ENCODE assay signal across 26 mouse cellular contexts in the genomic region with DNA sequence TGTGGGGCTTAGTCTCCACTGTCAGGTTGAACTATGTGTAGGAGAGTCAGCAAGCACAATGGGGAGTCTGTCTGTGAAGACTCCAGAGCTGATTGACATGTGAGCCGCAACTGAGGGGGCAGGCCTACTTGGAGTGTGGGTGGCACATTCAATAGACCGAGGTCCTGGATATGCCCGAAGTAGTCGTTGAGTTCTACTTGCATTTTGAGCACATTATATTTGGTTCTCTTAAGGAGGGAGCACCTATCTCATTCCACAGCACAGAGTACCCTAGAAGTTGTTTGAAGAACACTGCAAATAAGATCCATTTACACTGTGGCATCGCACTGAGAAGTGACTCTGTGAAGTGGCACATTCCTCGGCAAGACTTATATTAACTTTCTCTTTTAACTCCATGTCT. TPM values are rescaled to one million over a fixed set of nuclear protein-coding genes. Genes with fewer than 3 reads are reported as not detected.
DNase-seq lines count a peak whose midpoint lies in the region; ATAC-seq and TF ChIP-seq lines count a peak whose summit lies in the region.
"Had no signal": no experiment of that assay in that cellular context is flagged by ENCODE, and none has a peak within 500 bp of the region (broad histone marks: within the 10 kb centered on the region; RNA-seq: fewer than 3 reads in every experiment).

No protein-coding gene starts in this region.

- no peaks in the 10 kb centered on the region for H3K27me3 ChIP-seq in lung, embryonic 15.5 days
- no peaks in the 10 kb centered on the region for H3K27me3 ChIP-seq in lung, postnatal 0 days (replicated peaks; ENCODE audit: insufficient read depth, low read length)
- no peaks in the 10 kb centered on the region for H3K27me3 ChIP-seq in midbrain, postnatal 0 days (ENCODE audit: insufficient read depth, low read length)
- H3K27me3 ChIP-seq: embryonic facial prominence, embryonic 12.5 days; embryonic facial prominence, embryonic 15.5 days; hindbrain, embryonic 13.5 days had no signal

- peak overlapping the region; percentile 86 for H3K27ac ChIP-seq in lung, embryonic 15.5 days
- no peak overlapping the region; the same call in 1 of the 2 replicates for H3K27ac ChIP-seq in lung, postnatal 0 days (ENCODE audit: low read length)
- H3K27ac ChIP-seq in midbrain, postnatal 0 days (ENCODE audit: low read depth, low read length), result no peak overlapping the region
- H3K27ac ChIP-seq: embryonic facial prominence, embryonic 12.5 days; embryonic facial prominence, embryonic 15.5 days; gastrocnemius, adult 2 months; hindbrain, embryonic 10.5 days; hindbrain, embryonic 13.5 days had no signal

- peaks cover 21% of the 10 kb centered on the region; the same call in 1 of the 2 replicates for H3K4me1 ChIP-seq in lung, embryonic 15.5 days
- H3K4me1 ChIP-seq in lung, postnatal 0 days (ENCODE audit: insufficient read depth, low read depth, low read length), result peaks cover 10% of the 10 kb centered on the region; the same call in 1 of the 2 replicates
- H3K4me1 ChIP-seq in midbrain, postnatal 0 days (ENCODE audit: insufficient read depth, low read length), result no peaks in the 10 kb centered on the region

- no peaks in the 10 kb centered on the region for H3K9me3 ChIP-seq in lung, embryonic 15.5 days
- H3K9me3 ChIP-seq in lung, postnatal 0 days (ENCODE audit: low read length), result no peaks in the 10 kb centered on the region
- no peaks in the 10 kb centered on the region for H3K9me3 ChIP-seq in midbrain, postnatal 0 days (ENCODE audit: low read length)
- H3K9me3 ChIP-seq: embryonic facial prominence, embryonic 12.5 days; embryonic facial prominence, embryonic 15.5 days; hindbrain, embryonic 10.5 days; hindbrain, embryonic 13.5 days had no signal

- no peaks in the 10 kb centered on the region for H3K36me3 ChIP-seq in lung, embryonic 15.5 days
- H3K36me3 ChIP-seq in lung, postnatal 0 days (ENCODE audit: insufficient read depth, low read length), result no peaks in the 10 kb centered on the region
- H3K36me3 ChIP-seq in midbrain, postnatal 0 days (ENCODE audit: insufficient read depth, low read length), result no peaks in the 10 kb centered on the region
- H3K36me3 ChIP-seq: embryonic facial prominence, embryonic 12.5 days; embryonic facial prominence, embryonic 15.5 days; hindbrain, embryonic 10.5 days; hindbrain, embryonic 13.5 days had no signal

- peak; percentile 88 for TF ChIP-seq EP300 in lung, postnatal 0 days (IDR thresholded peaks at IDR 0.05)

- ATAC-seq in lung, embryonic 15.5 days (ENCODE audit: borderline replicate concordance, extremely low read depth, low FRiP score, low TSS enrichment), result peak; percentile 86
- ATAC-seq in lung, postnatal 0 days, result peak; percentile 88
- ATAC-seq in midbrain, postnatal 0 days (ENCODE audit: low FRiP score), result no peak
- ATAC-seq: CD4-positive, CD25-positive, alpha-beta regulatory T cell, adult 4 months; forebrain, embryonic 14.5 days; forebrain, postnatal 0 days; hindbrain, embryonic 16.5 days had no signal

- no peak overlapping the region for H3K4me3 ChIP-seq in lung, embryonic 15.5 days
- no peak overlapping the region for H3K4me3 ChIP-seq in lung, postnatal 0 days (ENCODE audit: low read depth, low read length)
- no peak overlapping the region for H3K4me3 ChIP-seq in midbrain, postnatal 0 days (ENCODE audit: low read depth, low read length)
- H3K4me3 ChIP-seq: embryonic facial prominence, embryonic 12.5 days; embryonic facial prominence, embryonic 15.5 days; gastrocnemius, adult 2 months; hindbrain, embryonic 10.5 days; hindbrain, embryonic 13.5 days had no signal

- TF ChIP-seq CTCF in lung, postnatal 0 days (IDR thresholded peaks at IDR 0.05), result no peak
- TF ChIP-seq CTCF in midbrain, postnatal 0 days (IDR thresholded peaks at IDR 0.05), result no peak

- no peak overlapping the region for H3K4me2 ChIP-seq in lung, embryonic 15.5 days
- H3K4me2 ChIP-seq in lung, postnatal 0 days (replicated peaks; ENCODE audit: low read depth, low read length), result no peak overlapping the region
- no peak overlapping the region for H3K4me2 ChIP-seq in midbrain, postnatal 0 days (ENCODE audit: low read depth, low read length, poor library complexity, severe bottlenecking)
- H3K4me2 ChIP-seq: embryonic facial prominence, embryonic 12.5 days; embryonic facial prominence, embryonic 15.5 days; hindbrain, embryonic 13.5 days had no signal

- peak; percentile 63 to 71 for DNase-seq in lung, adult 18-20 months
- no peak for DNase-seq in lung, postnatal 14 days
- peak; percentile 83 for DNase-seq in lung, postnatal 0 days (ENCODE audit: low spot score)
- peak; percentile 64 for DNase-seq in lung, postnatal 36 days
- no peak for DNase-seq in testis, postnatal 10 days (ENCODE audit: low spot score)
- no peak for DNase-seq in midbrain, postnatal 0 days (ENCODE audit: low spot score)
- DNase-seq in urinary bladder, postnatal 4 days (ENCODE audit: low spot score in 2 of 2), result no peak
- DNase-seq: adrenal gland, adult 2 months; adrenal gland, postnatal 14 days; cerebellum, adult 18-20 months; cerebellum, adult 9-10 months; cerebellum, postnatal 14 days; forebrain, postnatal 0 days; gastrocnemius, adult 2 months; gastrocnemius, postnatal 14 days; heart, adult 11 months; heart, postnatal 10 days; heart, postnatal 36 days had no signal

- 61% methylated on average over 6 of the region's 6 CpGs for WGBS in lung, embryonic 15.5 days
- WGBS in lung, postnatal 0 days, result 63% methylated on average over 6 of the region's 6 CpGs
- WGBS in midbrain, postnatal 0 days, result 76% methylated on average over 6 of the region's 6 CpGs

- no peak overlapping the region for H3K9ac ChIP-seq in lung, embryonic 15.5 days
- H3K9ac ChIP-seq in lung, postnatal 0 days (replicated peaks; ENCODE audit: low read depth), result no peak overlapping the region
- no peak overlapping the region for H3K9ac ChIP-seq in midbrain, postnatal 0 days (replicated peaks; ENCODE audit: low read length, poor library complexity, severe bottlenecking)
- H3K9ac ChIP-seq: embryonic facial prominence, embryonic 12.5 days; embryonic facial prominence, embryonic 15.5 days; forebrain, postnatal 0 days; hindbrain, embryonic 13.5 days had no signal

RNA-seq across cellular contexts. Expression of a gene that starts 45.1 kb away (rescaled TPM):
- polyA plus RNA-seq in lung, embryonic 15.5 days (2015; fragmentation: Nextera tagmentation; extraction: Ambion mirVana), result 150 and 154 TPM in 2 replicates
- polyA plus RNA-seq in lung, postnatal 0 days (2015; fragmentation: Nextera tagmentation; extraction: Ambion mirVana), result 80.4 and 86.7 TPM in 2 replicates
- 2.6 TPM in 2 replicates for total RNA-seq in midbrain, postnatal 0 days (2014; rRNA removed)
- polyA plus RNA-seq in midbrain, postnatal 0 days (2015; fragmentation: Nextera tagmentation; extraction: Ambion mirVana), result 9.2 and 10.6 TPM in 2 replicates

Comparison
In these comparisons a context has a peak if more than half of its experiments do, and no peak if none do; other contexts are left out.
1. DNase-seq: peak in lung, adult 18-20 months (2 of 2), lung, postnatal 0 days (single experiment) and lung, postnatal 36 days (single experiment); none in lung, postnatal 14 days (single experiment), testis, postnatal 10 days (single experiment), midbrain, postnatal 0 days (single experiment) and urinary bladder, postnatal 4 days (0 of 2).